Comparison of ENCODE assay signal across 22 mouse cellular contexts in genomic region chr4:106733636-106734035, GRCm38 (mm10). TPM values are rescaled to one million over a fixed set of nuclear protein-coding genes. Genes with fewer than 3 reads are reported as not detected.
DNase-seq lines count a peak whose midpoint lies in the region; ATAC-seq and TF ChIP-seq lines count a peak whose summit lies in the region.
"Had no signal": no experiment of that assay in that cellular context is flagged by ENCODE, and none has a peak within 500 bp of the region (broad histone marks: within the 10 kb centered on the region; RNA-seq: fewer than 3 reads in every experiment).

Gene Fam151a, plus strand, starts transcription at chr4:106733889.

- intact Hi-C loops in heart, adult 2 months (cut with DNase I): no loop called here

- H3K9ac ChIP-seq in lung, embryonic 14.5 days: no peak within 1 kb of the TSS
- no peak within 1 kb of the TSS for H3K9ac ChIP-seq in kidney, postnatal 0 days (ENCODE audit: low read depth, low read length)
- H3K9ac ChIP-seq in stomach, embryonic 15.5 days: no peak within 1 kb of the TSS
- no peak within 1 kb of the TSS for H3K9ac ChIP-seq in heart, adult 2 months (ENCODE audit: low read depth, low read length)
- H3K9ac ChIP-seq: forebrain, embryonic 13.5 days; hindbrain, embryonic 15.5 days; limb, embryonic 13.5 days; liver, embryonic 14.5 days had no signal

- no peak for ATAC-seq in lung, embryonic 14.5 days (ENCODE audit: insufficient read depth)
- ATAC-seq in kidney, postnatal 0 days (replicated peaks; ENCODE audit: low FRiP score, low read depth): peak; percentile 50
- ATAC-seq in stomach, embryonic 15.5 days (ENCODE audit: insufficient read depth, low FRiP score, low read depth): peak; percentile 43; the same call in 1 of the 2 replicates
- ATAC-seq: forebrain, embryonic 13.5 days had no signal

- no peak within 1 kb of the TSS for H3K4me3 ChIP-seq in lung, embryonic 14.5 days (ENCODE audit: low read depth, low read length)
- H3K4me3 ChIP-seq in kidney, postnatal 0 days (replicated peaks; ENCODE audit: low read depth, low read length): no peak within 1 kb of the TSS
- H3K4me3 ChIP-seq in stomach, embryonic 15.5 days (replicated peaks): no peak within 1 kb of the TSS
- no peak within 1 kb of the TSS for H3K4me3 ChIP-seq in heart, adult 2 months
- H3K4me3 ChIP-seq: forebrain, embryonic 13.5 days; heart, embryonic 10.5 days; hindbrain, embryonic 15.5 days; layer of hippocampus, adult 2 months; limb, embryonic 13.5 days; midbrain, embryonic 10.5 days had no signal

- no peaks in the 10 kb centered on the region for H3K36me3 ChIP-seq in lung, embryonic 14.5 days (ENCODE audit: insufficient read depth)
- no peaks in the 10 kb centered on the region for H3K36me3 ChIP-seq in kidney, postnatal 0 days (ENCODE audit: insufficient read depth, low read length)
- H3K36me3 ChIP-seq in stomach, embryonic 15.5 days: no peaks in the 10 kb centered on the region
- no peaks in the 10 kb centered on the region for H3K36me3 ChIP-seq in heart, adult 2 months (ENCODE audit: control insufficient read depth, insufficient read depth, low read length)
- H3K36me3 ChIP-seq: heart, embryonic 10.5 days; hindbrain, embryonic 15.5 days; limb, embryonic 13.5 days; midbrain, embryonic 10.5 days had no signal

- 15% methylated on average over 4 of the region's 4 CpGs for WGBS in lung, embryonic 14.5 days
- WGBS in kidney, postnatal 0 days: 20% methylated on average over 4 of the region's 4 CpGs
- WGBS in stomach, embryonic 15.5 days: 29% methylated on average over 4 of the region's 4 CpGs
- 38% methylated on average over 4 of the region's 4 CpGs for WGBS in heart, adult 2 months

- TF ChIP-seq POLR2A in heart, adult 2 months (IDR thresholded peaks at IDR 0.05; ENCODE audit: insufficient read depth, low read depth, low read length): no peak

- no peaks in the 10 kb centered on the region for H3K79me2 ChIP-seq in heart, adult 2 months (replicated peaks; ENCODE audit: control insufficient read depth, insufficient read depth, low read length)

- H3K9me3 ChIP-seq in lung, embryonic 14.5 days (ENCODE audit: low read depth, low read length): no peaks in the 10 kb centered on the region
- H3K9me3 ChIP-seq in kidney, postnatal 0 days (replicated peaks; ENCODE audit: low read length): no peaks in the 10 kb centered on the region
- no peaks in the 10 kb centered on the region for H3K9me3 ChIP-seq in stomach, embryonic 15.5 days
- H3K9me3 ChIP-seq: forebrain, embryonic 13.5 days; heart, embryonic 10.5 days; hindbrain, embryonic 15.5 days; limb, embryonic 13.5 days; midbrain, embryonic 10.5 days had no signal

- peak; percentile 22 for DNase-seq in lung, embryonic 14.5 days
- no peak for DNase-seq in lung, postnatal 4 days
- DNase-seq in kidney, adult 11 months: peak; percentile 54
- peak; percentile 86 for DNase-seq in kidney, postnatal 0 days (ENCODE audit: low spot score)
- no peak for DNase-seq in heart, adult 2 months
- no peak for DNase-seq in spleen, postnatal 36 days (ENCODE audit: low spot score in 2 of 2)
- no peak for DNase-seq in thymus, postnatal 0 days (ENCODE audit: low spot score)
- DNase-seq: adrenal gland, adult 2 months; cerebellum, adult 9-11 months; gastrocnemius, postnatal 36 days; heart, postnatal 10 days; lung, postnatal 36 days; thymus, postnatal 14 days had no signal

- no peak for TF ChIP-seq EP300 in heart, adult 2 months (IDR thresholded peaks at IDR 0.05; ENCODE audit: insufficient read depth, low read depth, low read length)

- no peak within 1 kb of the TSS for H3K27ac ChIP-seq in lung, embryonic 14.5 days (ENCODE audit: low read depth)
- H3K27ac ChIP-seq in kidney, postnatal 0 days: no peak within 1 kb of the TSS
- 0 out of 2 replicates have a peak within 1 kb of the TSS, but pooled peaks have one; percentile 26 for H3K27ac ChIP-seq in stomach, embryonic 15.5 days
- H3K27ac ChIP-seq in heart, adult 2 months: no peak within 1 kb of the TSS
- H3K27ac ChIP-seq: forebrain, embryonic 13.5 days; heart, embryonic 10.5 days; hindbrain, embryonic 15.5 days; layer of hippocampus, adult 2 months; limb, embryonic 13.5 days; liver, embryonic 14.5 days; midbrain, embryonic 10.5 days had no signal

- no peaks in the 10 kb centered on the region for H3K4me1 ChIP-seq in lung, embryonic 14.5 days (ENCODE audit: insufficient read depth)
- no peaks in the 10 kb centered on the region for H3K4me1 ChIP-seq in kidney, postnatal 0 days (replicated peaks; ENCODE audit: insufficient read depth, low read length)
- 0 out of 2 replicates have a peak, but pooled peaks cover 4% of the 10 kb centered on the region for H3K4me1 ChIP-seq in stomach, embryonic 15.5 days
- H3K4me1 ChIP-seq in heart, adult 2 months (ENCODE audit: control insufficient read depth, insufficient read depth, low read length): no peaks in the 10 kb centered on the region
- H3K4me1 ChIP-seq: forebrain, embryonic 13.5 days; hindbrain, embryonic 15.5 days; limb, embryonic 13.5 days had no signal

- TF ChIP-seq CTCF in lung, embryonic 14.5 days (IDR thresholded peaks at IDR 0.05; ENCODE audit: low read depth): no peak
- TF ChIP-seq CTCF in kidney, postnatal 0 days (IDR thresholded peaks at IDR 0.05; ENCODE audit: low read depth): no peak
- no peak for TF ChIP-seq CTCF in heart, adult 2 months (IDR thresholded peaks at IDR 0.05)

- H3K4me2 ChIP-seq in lung, embryonic 14.5 days: no peak within 1 kb of the TSS
- H3K4me2 ChIP-seq in kidney, postnatal 0 days (ENCODE audit: low read length): no peak within 1 kb of the TSS
- H3K4me2 ChIP-seq in stomach, embryonic 15.5 days: no peak within 1 kb of the TSS
- H3K4me2 ChIP-seq: forebrain, embryonic 13.5 days; hindbrain, embryonic 15.5 days; limb, embryonic 13.5 days had no signal

- no peaks in the 10 kb centered on the region for H3K27me3 ChIP-seq in lung, embryonic 14.5 days (ENCODE audit: insufficient read depth, low read length)
- H3K27me3 ChIP-seq in kidney, postnatal 0 days (ENCODE audit: insufficient read depth, low read length): no peaks in the 10 kb centered on the region
- no peaks in the 10 kb centered on the region for H3K27me3 ChIP-seq in stomach, embryonic 15.5 days (replicated peaks)
- no peaks in the 10 kb centered on the region for H3K27me3 ChIP-seq in heart, adult 2 months (ENCODE audit: control insufficient read depth, insufficient read depth, low read length)
- H3K27me3 ChIP-seq: forebrain, embryonic 13.5 days; hindbrain, embryonic 15.5 days; limb, embryonic 13.5 days had no signal

RNA-seq across cellular contexts. Expression of gene Fam151a, which starts in this region (rescaled TPM):
- 0.27 and 0.30 TPM in 2 replicates for polyA plus RNA-seq in lung, embryonic 14.5 days (2014; fragmentation: Nextera tagmentation; extraction: Ambion mirVana)
- 8.8 and 11.4 TPM in 2 replicates for polyA plus RNA-seq in kidney, postnatal 0 days (2015; fragmentation: Nextera tagmentation; extraction: Ambion mirVana)
- polyA plus RNA-seq in stomach, embryonic 15.5 days (2015; fragmentation: Nextera tagmentation; extraction: Ambion mirVana): 7.9 and 8.8 TPM in 2 replicates
- total RNA-seq in heart, adult 2 months (2021): under 1 TPM; 0.23 to 0.31 TPM
- polyA plus RNA-seq in heart, adult 2 months (2012; rRNA removed): 0.31 and 0.41 TPM in 2 replicates
- 0.21 and 0.22 TPM in 2 replicates for polyA plus RNA-seq in thymus, postnatal 0 days (2015; fragmentation: Nextera tagmentation; extraction: Ambion mirVana)
- total RNA-seq: gastrocnemius, postnatal 36 days; layer of hippocampus, adult 2 months had no signal
- polyA plus RNA-seq: adrenal gland, adult 2 months; forebrain, embryonic 13.5 days; hindbrain, embryonic 15.5 days; midbrain, embryonic 10.5 days; neural tube, embryonic 14.5 days had no signal

Comparison
In these comparisons a context has a peak if more than half of its experiments do, and no peak if none do; other contexts are left out.
1. Peak in DNase-seq in lung, embryonic 14.5 days; RNA of the gene not detected or under 1 TPM.
2. DNase-seq: peak in kidney, adult 11 months (single experiment) and kidney, postnatal 0 days (single experiment); none in lung, postnatal 4 days (0 of 2), heart, adult 2 months (0 of 2), spleen, postnatal 36 days (0 of 2) and thymus, postnatal 0 days (single experiment).